Mouse (Mus musculus) lung, postnatal 0 days (tissue): ENCODE results near the gene Rhd. TPM values are rescaled to one million over a fixed set of nuclear protein-coding genes. Genes with fewer than 3 reads are reported as not detected.
"Not testable (repeated sequence)": the region's sequence is repeated elsewhere in the genome, so short reads cannot be mapped to it uniquely, and the experiment has no call there.

Experiments
- ATAC-seq: fragments of 200-750 bp; cut with Nextera tagmentation; 2 replicates; pipeline ENCODE4 v1.8.0; 2017; ENCODE audit warnings: moderate library complexity
- DNase-seq: peaks from one replicate; pipeline ENCODE4 v3.0.0-alpha.2; 2016; ENCODE audit warnings: low spot score
- H3K27ac ChIP-seq: fragments of 300-500 bp; sonication (generic); 2 replicates; pipeline ENCODE4 v1.5.1; 2014; ENCODE audit warnings: antibody characterized with exemption, mild to moderate bottlenecking, low read length, mixed read lengths
- H3K27me3 ChIP-seq: fragments of 300-500 bp; sonication (generic); replicated peaks from 2 replicates; pipeline ENCODE4 v1.6.1; 2014; ENCODE audit warnings: low read length, mixed read lengths; ENCODE audit not compliant: insufficient read depth
- H3K36me3 ChIP-seq: fragments of 300-500 bp; sonication (generic); 2 replicates; pipeline ENCODE4 v1.6.1; 2014; ENCODE audit warnings: low read length, mixed read lengths; ENCODE audit not compliant: insufficient read depth
- H3K4me1 ChIP-seq: fragments of 300-500 bp; sonication (generic); 2 replicates; pipeline ENCODE4 v1.6.1; 2014; ENCODE audit warnings: antibody characterized with exemption, low read depth, low read length, mixed read lengths; ENCODE audit not compliant: insufficient read depth
- H3K4me2 ChIP-seq: fragments of 300-500 bp; sonication (generic); replicated peaks from 2 replicates; pipeline ENCODE4 v1.6.1; 2014; ENCODE audit warnings: low read depth, mild to moderate bottlenecking, low read length, moderate library complexity, mixed read lengths
- H3K4me3 ChIP-seq: fragments of 300-500 bp; sonication (generic); 2 replicates; pipeline ENCODE4 v1.5.1; 2014; ENCODE audit warnings: low read depth, low read length
- H3K9ac ChIP-seq: fragments of 300-500 bp; sonication (generic); replicated peaks from 2 replicates; pipeline ENCODE4 v1.6.1; 2014; ENCODE audit warnings: low read depth, mild to moderate bottlenecking
- H3K9me3 ChIP-seq: fragments of 300-500 bp; sonication (generic); 2 replicates; pipeline ENCODE4 v1.6.1; 2016; ENCODE audit warnings: low read length, mixed read lengths
- CTCF ChIP-seq: IDR thresholded peaks from 2 replicates; pipeline ENCODE4 v1.5.1; 2016; ENCODE audit warnings: antibody characterized with exemption, mild to moderate bottlenecking
- EP300 ChIP-seq: IDR thresholded peaks from 2 replicates; pipeline ENCODE4 v1.6.1; 2016; ENCODE audit warnings: antibody characterized with exemption, mild to moderate bottlenecking, control low read depth
- WGBS: fragments of 180-500 bp; shearing (Covaris S2); extraction: QIAGEN DNeasy Blood & Tissue Kit; methylation state at CpG from one replicate; pipeline ENCODE4 v1.1.7; 2014; 5-methylcytosine and 5-hydroxymethylcytosine counted together
- polyA plus RNA-seq: library from polyadenylated mRNA; unstranded; fragments of >200 nt; fragmentation: Nextera tagmentation; extraction: Ambion mirVana; gene quantifications from 2 replicates; pipeline ENCODE4 v1.2.1, GENCODE M21; 2015

Rhd gene
- polyA plus RNA-seq, result 1.5 and 2.8 TPM in 2 replicates

GRCm38 (mm10) chr4:134863937-134864729 is at the start of gene Rhd:
TSS of gene Rhd (plus strand) at chr4:134864536.
- DNase-seq (no peak), ATAC-seq (no peak)
- Histone ChIP-seq H3K27ac (no peak within 1 kb of the TSS), H3K27me3 (no peaks in the 10 kb centered on the region), H3K4me2 (no peak within 1 kb of the TSS), H3K9ac (no peak within 1 kb of the TSS), H3K4me3 (no peak within 1 kb of the TSS), H3K9me3 (no peaks in the 10 kb centered on the region), H3K4me1 (no peaks in the 10 kb centered on the region), H3K36me3 (no peaks in the 10 kb centered on the region)
- whole genome bisulfite sequencing, result 64% methylated on average over 14 of the region's 14 CpGs
- TF ChIP-seq EP300 (no peak), CTCF (no peak)

- no peak overlapping the region for H3K27ac ChIP-seq
These were observed 46.6 kb upstream of the Rhd start for GRCm38 (mm10) chr4:134817706-134818105.

GRCm38 (mm10) chr4:134821061-134821460 is 43.3 kb upstream of the Rhd start:
- 8% methylated on average over 1 of the region's 1 CpGs for WGBS

More at GRCm38 (mm10) chr4:134817706-134818105, 46.6 kb upstream of the Rhd start:
- Histone ChIP-seq H3K4me3 (no peak overlapping the region), H3K4me2 (no peak overlapping the region), H3K9me3 (no peaks in the 10 kb centered on the region), H3K36me3 (0 out of 2 replicates have a peak, but pooled peaks cover under 1% of the 10 kb centered on the region), H3K27me3 (no peaks in the 10 kb centered on the region), H3K9ac (no peak overlapping the region), H3K4me1 (peaks cover 5% of the 10 kb centered on the region; the same call in 1 of the 2 replicates)
- DNase-seq (no peak), ATAC-seq (no peak)
- 36% methylated on average over 4 of the region's 4 CpGs for WGBS
- TF ChIP-seq EP300 (no peak), CTCF (no peak)

GRCm38 (mm10) chr4:134823560-134823959 is 40.8 kb upstream of the Rhd start:
- Histone ChIP-seq H3K4me2 (no peak overlapping the region), H3K27me3 (no peaks in the 10 kb centered on the region), H3K36me3 (no peaks in the 10 kb centered on the region), H3K4me1 (peaks cover 5% of the 10 kb centered on the region; the same call in 1 of the 2 replicates), H3K4me3 (no peak overlapping the region), H3K27ac (no peak overlapping the region), H3K9ac (no peak overlapping the region), H3K9me3 (no peaks in the 10 kb centered on the region)
- DNase-seq (peak; percentile 56), ATAC-seq (peak; percentile 34; the same call in 1 of the 2 replicates)
- 33% methylated on average over 2 of the region's 2 CpGs for WGBS
- TF ChIP-seq CTCF, result no peak
- no peak for TF ChIP-seq EP300

More at GRCm38 (mm10) chr4:134821061-134821460, 43.3 kb upstream of the Rhd start:
- H3K4me3 ChIP-seq, result no peak overlapping the region
- DNase-seq, result peak; percentile 64
- H3K9ac ChIP-seq, result no peak overlapping the region
- H3K36me3 ChIP-seq, result no peaks in the 10 kb centered on the region
- TF ChIP-seq CTCF, result no peak
- TF ChIP-seq EP300, result peak; percentile 14; the same call in 1 of the 2 replicates
- ATAC-seq, result peak; percentile 37; the same call in 1 of the 2 replicates
- no peaks in the 10 kb centered on the region for H3K27me3 ChIP-seq
- H3K4me2 ChIP-seq, result no peak overlapping the region
- H3K4me1 ChIP-seq, result peaks cover 5% of the 10 kb centered on the region; the same call in 1 of the 2 replicates
- H3K27ac ChIP-seq, result 0 out of 2 replicates have a peak overlapping the region, but pooled peaks have one; percentile 20
- no peaks in the 10 kb centered on the region for H3K9me3 ChIP-seq

GRCm38 (mm10) chr4:134825864-134826263 is 38.5 kb upstream of the Rhd start:
- H3K27ac ChIP-seq, H3K9me3 ChIP-seq, H3K27me3 ChIP-seq, ATAC-seq, DNase-seq, H3K36me3 ChIP-seq, H3K9ac ChIP-seq, H3K4me2 ChIP-seq, H3K4me1 ChIP-seq, H3K4me3 ChIP-seq: not testable (repeated sequence)
- 93% methylated on average over 10 of the region's 11 CpGs for WGBS

GRCm38 (mm10) chr4:134826348-134826747 is 38.0 kb upstream of the Rhd start:
- no peak overlapping the region for H3K9ac ChIP-seq
- H3K4me3 ChIP-seq, result no peak overlapping the region
- no peak overlapping the region for H3K27ac ChIP-seq
- TF ChIP-seq CTCF (no peak), EP300 (no peak)
- H3K4me1 ChIP-seq, result peaks cover 4% of the 10 kb centered on the region; the same call in 1 of the 2 replicates
- no peaks in the 10 kb centered on the region for H3K27me3 ChIP-seq
- ATAC-seq, result no peak
- peaks cover 7% of the 10 kb centered on the region; the same call in 1 of the 2 replicates for H3K36me3 ChIP-seq
- no peak for DNase-seq
- no peaks in the 10 kb centered on the region for H3K9me3 ChIP-seq
- no peak overlapping the region for H3K4me2 ChIP-seq
